Mouse (Mus musculus): ENCODE results near the gene Kank2. TPM values are rescaled to one million over a fixed set of nuclear protein-coding genes. Genes with fewer than 3 reads are reported as not detected.
A peak's percentile ranks its signal among the peaks of the same experiment; 100 is the strongest.

The Kank2 gene
- polyA plus RNA-seq, 1 experiment from 2014 or later, result 3.9 TPM

GRCm38 (mm10) chr9:21752252-21752792 is 46.2 kb downstream of the Kank2 start:
- Histone ChIP-seq H3K27me3 (replicated peaks; ENCODE audit: control insufficient read depth, insufficient read depth, low read length) (no peaks in the 10 kb centered on the region), H3K9ac (ENCODE audit: low read depth, low read length) (no peak overlapping the region), H3K36me3 (ENCODE audit: control insufficient read depth, insufficient read depth, low read length) (peaks cover under 1% of the 10 kb centered on the region), H3K4me1 (ENCODE audit: control insufficient read depth, insufficient read depth, low read depth, low read length) (no peaks in the 10 kb centered on the region; the same call in 1 of the 2 replicates), H3K4me3 (ENCODE audit: low read length) (no peak overlapping the region), H3K4me2 (ENCODE audit: low read length) (no peak overlapping the region), H3K27ac (ENCODE audit: low read depth, low read length) (no peak overlapping the region), H3K9me3 (ENCODE audit: control insufficient read depth, low read length) (no peaks in the 10 kb centered on the region)
- WGBS, result 63% methylated on average over 10 of the region's 10 CpGs
- ATAC-seq, result no peak

- Histone ChIP-seq H3K4me2 (ENCODE audit: low read length) (no peak overlapping the region), H3K9ac (ENCODE audit: low read depth, low read length) (no peak overlapping the region), H3K4me1 (ENCODE audit: control insufficient read depth, insufficient read depth, low read depth, low read length) (no peaks in the 10 kb centered on the region; the same call in 1 of the 2 replicates), H3K36me3 (ENCODE audit: control insufficient read depth, insufficient read depth, low read length) (peaks cover 8% of the 10 kb centered on the region), H3K27ac (ENCODE audit: low read depth, low read length) (no peak overlapping the region), H3K9me3 (ENCODE audit: control insufficient read depth, low read length) (no peaks in the 10 kb centered on the region), H3K27me3 (replicated peaks; ENCODE audit: control insufficient read depth, insufficient read depth, low read length) (no peaks in the 10 kb centered on the region), H3K4me3 (ENCODE audit: low read length) (no peak overlapping the region)
- no peak for ATAC-seq
- WGBS, result 63% methylated on average over 6 of the region's 6 CpGs
Observed at GRCm38 (mm10) chr9:21751347-21751746, 47.2 kb downstream of the Kank2 start.

- Histone ChIP-seq H3K4me1 (ENCODE audit: control insufficient read depth, insufficient read depth, low read depth, low read length) (no peaks in the 10 kb centered on the region; the same call in 1 of the 2 replicates), H3K9ac (ENCODE audit: low read depth, low read length) (no peak overlapping the region), H3K36me3 (ENCODE audit: control insufficient read depth, insufficient read depth, low read length) (peaks cover 16% of the 10 kb centered on the region), H3K4me2 (ENCODE audit: low read length) (no peak overlapping the region), H3K27me3 (replicated peaks; ENCODE audit: control insufficient read depth, insufficient read depth, low read length) (no peaks in the 10 kb centered on the region), H3K27ac (ENCODE audit: low read depth, low read length) (no peak overlapping the region), H3K4me3 (ENCODE audit: low read length) (no peak overlapping the region), H3K9me3 (ENCODE audit: control insufficient read depth, low read length) (no peaks in the 10 kb centered on the region)
- ATAC-seq, result no peak
- WGBS, result 69% methylated on average over 3 of the region's 3 CpGs
Observed at GRCm38 (mm10) chr9:21750370-21750769, 48.2 kb downstream of the Kank2 start.

- WGBS, result 83% methylated on average over 6 of the region's 6 CpGs
- Histone ChIP-seq H3K4me2 (ENCODE audit: low read length) (no peak overlapping the region), H3K4me3 (ENCODE audit: low read length) (no peak overlapping the region), H3K27me3 (replicated peaks; ENCODE audit: control insufficient read depth, insufficient read depth, low read length) (no peaks in the 10 kb centered on the region), H3K9ac (ENCODE audit: low read depth, low read length) (no peak overlapping the region), H3K9me3 (ENCODE audit: control insufficient read depth, low read length) (no peaks in the 10 kb centered on the region), H3K4me1 (ENCODE audit: control insufficient read depth, insufficient read depth, low read depth, low read length) (no peaks in the 10 kb centered on the region; the same call in 1 of the 2 replicates), H3K27ac (ENCODE audit: low read depth, low read length) (no peak overlapping the region), H3K36me3 (ENCODE audit: control insufficient read depth, insufficient read depth, low read length) (peaks cover 19% of the 10 kb centered on the region)
- no peak for ATAC-seq
Observed at GRCm38 (mm10) chr9:21749382-21750118, 49.0 kb downstream of the Kank2 start.

GRCm38 (mm10) chr9:21748491-21748890 is 50.1 kb downstream of the Kank2 start:
- H3K9me3 ChIP-seq (ENCODE audit: control insufficient read depth, low read length), result no peaks in the 10 kb centered on the region
- H3K4me3 ChIP-seq (ENCODE audit: low read length), result no peak overlapping the region
- whole genome bisulfite sequencing, result 83% methylated on average over 10 of the region's 10 CpGs
- no peaks in the 10 kb centered on the region for H3K27me3 ChIP-seq (replicated peaks; ENCODE audit: control insufficient read depth, insufficient read depth, low read length)
- no peak overlapping the region for H3K4me2 ChIP-seq (ENCODE audit: low read length)
- peak overlapping the region; percentile 71 for H3K27ac ChIP-seq (ENCODE audit: low read depth, low read length)
- H3K9ac ChIP-seq (ENCODE audit: low read depth, low read length), result no peak overlapping the region
- H3K4me1 ChIP-seq (ENCODE audit: control insufficient read depth, insufficient read depth, low read depth, low read length), result no peaks in the 10 kb centered on the region; the same call in 1 of the 2 replicates
- no peak for ATAC-seq
- peaks cover 27% of the 10 kb centered on the region for H3K36me3 ChIP-seq (ENCODE audit: control insufficient read depth, insufficient read depth, low read length)

GRCm38 (mm10) chr9:21748033-21748432 is 50.5 kb downstream of the Kank2 start:
- peak; percentile 55 for ATAC-seq
- H3K9ac ChIP-seq (ENCODE audit: low read depth, low read length), result no peak overlapping the region
- WGBS, result 45% methylated on average over 7 of the region's 7 CpGs

GRCm38 (mm10) chr9:21747238-21747774 is 51.2 kb downstream of the Kank2 start:
- Histone ChIP-seq H3K36me3 (ENCODE audit: control insufficient read depth, insufficient read depth, low read length) (peaks cover 32% of the 10 kb centered on the region), H3K27ac (ENCODE audit: low read depth, low read length) (peak overlapping the region; percentile 71; the same call in 1 of the 2 replicates), H3K9me3 (ENCODE audit: control insufficient read depth, low read length) (no peaks in the 10 kb centered on the region), H3K4me2 (ENCODE audit: low read length) (no peak overlapping the region), H3K9ac (ENCODE audit: low read depth, low read length) (no peak overlapping the region), H3K27me3 (replicated peaks; ENCODE audit: control insufficient read depth, insufficient read depth, low read length) (no peaks in the 10 kb centered on the region), H3K4me1 (ENCODE audit: control insufficient read depth, insufficient read depth, low read depth, low read length) (no peaks in the 10 kb centered on the region; the same call in 1 of the 2 replicates), H3K4me3 (ENCODE audit: low read length) (no peak overlapping the region)
- ATAC-seq, result no peak
- 80% methylated on average over 3 of the region's 3 CpGs for WGBS

More at GRCm38 (mm10) chr9:21748033-21748432, 50.5 kb downstream of the Kank2 start:
- Histone ChIP-seq H3K4me2 (ENCODE audit: low read length) (no peak overlapping the region), H3K27me3 (replicated peaks; ENCODE audit: control insufficient read depth, insufficient read depth, low read length) (no peaks in the 10 kb centered on the region), H3K27ac (ENCODE audit: low read depth, low read length) (peak overlapping the region; percentile 71), H3K9me3 (ENCODE audit: control insufficient read depth, low read length) (no peaks in the 10 kb centered on the region), H3K36me3 (ENCODE audit: control insufficient read depth, insufficient read depth, low read length) (peaks cover 27% of the 10 kb centered on the region), H3K4me3 (ENCODE audit: low read length) (no peak overlapping the region), H3K4me1 (ENCODE audit: control insufficient read depth, insufficient read depth, low read depth, low read length) (no peaks in the 10 kb centered on the region; the same call in 1 of the 2 replicates)

GRCm38 (mm10) chr9:21741514-21741913 is 57.0 kb downstream of the Kank2 start:
- Histone ChIP-seq H3K27me3 (replicated peaks; ENCODE audit: control insufficient read depth, insufficient read depth, low read length) (no peaks in the 10 kb centered on the region), H3K9me3 (ENCODE audit: control insufficient read depth, low read length) (no peaks in the 10 kb centered on the region), H3K4me3 (ENCODE audit: low read length) (no peak overlapping the region), H3K27ac (ENCODE audit: low read depth, low read length) (no peak overlapping the region), H3K9ac (ENCODE audit: low read depth, low read length) (no peak overlapping the region), H3K36me3 (ENCODE audit: control insufficient read depth, insufficient read depth, low read length) (peaks cover 75% of the 10 kb centered on the region), H3K4me1 (ENCODE audit: control insufficient read depth, insufficient read depth, low read depth, low read length) (no peaks in the 10 kb centered on the region), H3K4me2 (ENCODE audit: low read length) (no peak overlapping the region)
- no peak for ATAC-seq
- 96% methylated on average over 11 of the region's 11 CpGs for WGBS

- peaks cover 71% of the 10 kb centered on the region for H3K36me3 ChIP-seq (ENCODE audit: control insufficient read depth, insufficient read depth, low read length)
- no peaks in the 10 kb centered on the region for H3K4me1 ChIP-seq (ENCODE audit: control insufficient read depth, insufficient read depth, low read depth, low read length)
- no peak overlapping the region for H3K4me2 ChIP-seq (ENCODE audit: low read length)
- H3K27ac ChIP-seq (ENCODE audit: low read depth, low read length), result no peak overlapping the region
- no peaks in the 10 kb centered on the region for H3K27me3 ChIP-seq (replicated peaks; ENCODE audit: control insufficient read depth, insufficient read depth, low read length)
- no peak overlapping the region for H3K9ac ChIP-seq (ENCODE audit: low read depth, low read length)
- ATAC-seq, result no peak
- 93% methylated on average over 14 of the region's 14 CpGs for WGBS
- H3K9me3 ChIP-seq (ENCODE audit: control insufficient read depth, low read length), result no peaks in the 10 kb centered on the region
- H3K4me3 ChIP-seq (ENCODE audit: low read length), result no peak overlapping the region
Observed at GRCm38 (mm10) chr9:21740427-21740826, 58.1 kb downstream of the Kank2 start.
